ENCODE assay signal across 16 mouse cellular contexts in the genomic region with DNA sequence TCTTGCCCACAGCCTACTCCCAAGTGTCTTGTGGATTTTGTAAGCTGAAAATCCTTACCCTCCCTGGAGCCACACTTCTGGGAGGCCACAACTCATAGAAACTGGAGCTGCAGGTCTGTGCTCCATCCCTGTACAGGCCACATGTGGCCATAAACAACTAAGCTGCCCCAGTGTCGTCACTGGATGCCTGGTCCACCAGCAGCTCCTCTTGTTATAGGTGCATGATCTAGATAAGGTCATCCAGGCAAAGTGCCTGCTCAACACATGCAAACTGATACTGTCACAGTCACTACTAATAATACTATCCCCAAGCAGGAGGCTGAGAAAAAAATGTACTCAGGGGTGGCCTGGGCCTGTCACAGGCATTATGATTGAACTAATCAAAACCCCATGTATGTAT. TPM values are rescaled to one million over a fixed set of nuclear protein-coding genes. Genes with fewer than 3 reads are reported as not detected.
DNase-seq lines count a peak whose midpoint lies in the region.
"Had no signal": no experiment of that assay in that cellular context is flagged by ENCODE, and none has a peak within 500 bp of the region (broad histone marks: within the 10 kb centered on the region; RNA-seq: fewer than 3 reads in every experiment).

No protein-coding gene starts in this region.

- peak; percentile 40 for DNase-seq in gastrocnemius, adult 18-20 months (ENCODE audit: low spot score)
- DNase-seq in gastrocnemius, postnatal 36 days = no peak
- DNase-seq in gastrocnemius, adult 8-10 months (ENCODE audit: low spot score in 2 of 2) = peak; percentile 23 to 36
- DNase-seq in gastrocnemius, postnatal 4 days (ENCODE audit: low spot score in 2 of 2) = no peak
- no peak for DNase-seq in adrenal gland, adult 2 months
- DNase-seq: adrenal gland, postnatal 10 days; adrenal gland, postnatal 25 days; B cell, adult 2 months; cerebellum, adult 11 months; cerebellum, adult 18-20 months; cerebellum, adult 8-10 months; cerebellum, adult 9-11 months; cerebellum, postnatal 14 days; cerebellum, postnatal 36 days; embryo, embryonic 11 days; forebrain, postnatal 0 days had no signal

- intact Hi-C loops in gastrocnemius, postnatal 36 days (cut with DNase I) = no loop called here

RNA-seq across cellular contexts. Expression of a gene that starts 48.1 kb away (rescaled TPM):
- 10 to 100 TPM; 18.4 to 22.1 TPM for total RNA-seq in gastrocnemius, adult 18-20 months (2021)
- total RNA-seq in gastrocnemius, postnatal 36 days (2021) = 10 to 100 TPM; 21.1 to 26.3 TPM
- total RNA-seq in gastrocnemius, adult 8-10 months (2022) = 10 to 100 TPM; 20.1 to 27.6 (median 21.6) TPM
- total RNA-seq in gastrocnemius, postnatal 4 days (2021) = 10 to 100 TPM; 29.9 to 34.0 TPM
- 1 to 10 TPM; 4.1 to 4.5 TPM for total RNA-seq in adrenal gland, adult 2 months (2021)
- polyA plus RNA-seq in adrenal gland, adult 2 months (2012; rRNA removed) = 6.3 and 6.7 TPM in 2 replicates

Comparison
In these comparisons a context has a peak if more than half of its experiments do, and no peak if none do; other contexts are left out.
1. DNase-seq: peak in gastrocnemius, adult 18-20 months (single experiment) and gastrocnemius, adult 8-10 months (2 of 2); none in gastrocnemius, postnatal 36 days (0 of 2), gastrocnemius, postnatal 4 days (0 of 2) and adrenal gland, adult 2 months (single experiment).